Mouse (Mus musculus): ENCODE data around the gene Map3k9. TPM values are rescaled to one million over a fixed set of nuclear protein-coding genes. Genes with fewer than 3 reads are reported as not detected.

Gene Map3k9
- total RNA-seq, 2 experiments from 2014 or later: 57.3 to 57.4 TPM

DNA sequence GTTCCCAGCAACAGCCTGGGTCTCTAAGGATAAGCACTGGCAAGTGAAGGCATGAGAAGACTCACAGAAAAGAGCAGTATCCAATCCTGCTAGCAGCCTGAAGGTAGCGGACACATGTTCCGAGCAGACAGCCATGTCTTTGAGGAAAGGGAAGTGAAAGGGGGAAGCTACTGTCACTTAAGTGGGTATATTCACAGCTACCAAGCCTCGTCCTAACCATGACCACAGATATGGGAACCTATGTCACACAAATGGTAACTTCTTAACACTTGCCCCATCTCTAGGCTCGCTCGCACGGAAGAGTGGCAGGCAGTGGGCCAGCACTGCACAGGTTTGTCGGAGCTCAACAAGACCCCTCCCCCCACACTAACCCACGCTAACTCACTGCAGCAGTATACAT, 61.3 kb downstream of the Map3k9 start:
- no peak for DNase-seq (ENCODE audit: low spot score in 2 of 2)

DNA sequence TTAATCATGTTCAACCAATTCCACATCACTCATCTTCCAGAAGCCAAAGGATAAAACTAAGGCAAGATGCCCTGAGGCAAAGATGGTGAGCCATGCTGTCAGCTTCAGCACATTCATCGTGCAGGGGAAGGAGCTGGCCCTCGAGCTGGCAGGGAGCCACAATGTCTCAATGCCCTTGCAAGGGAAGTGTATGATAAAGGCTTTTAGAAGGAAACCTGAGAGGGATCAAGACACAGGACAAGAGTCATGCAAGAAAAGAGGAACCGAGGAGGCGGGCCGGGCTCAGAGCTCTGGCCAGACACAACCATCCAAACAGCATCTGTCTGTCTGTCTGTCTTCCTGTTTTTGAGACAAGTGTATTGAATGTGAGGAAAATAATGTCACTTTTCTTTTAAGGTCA, 61.8 kb downstream of the Map3k9 start:
- no peak for DNase-seq (ENCODE audit: low spot score in 2 of 2)

DNA sequence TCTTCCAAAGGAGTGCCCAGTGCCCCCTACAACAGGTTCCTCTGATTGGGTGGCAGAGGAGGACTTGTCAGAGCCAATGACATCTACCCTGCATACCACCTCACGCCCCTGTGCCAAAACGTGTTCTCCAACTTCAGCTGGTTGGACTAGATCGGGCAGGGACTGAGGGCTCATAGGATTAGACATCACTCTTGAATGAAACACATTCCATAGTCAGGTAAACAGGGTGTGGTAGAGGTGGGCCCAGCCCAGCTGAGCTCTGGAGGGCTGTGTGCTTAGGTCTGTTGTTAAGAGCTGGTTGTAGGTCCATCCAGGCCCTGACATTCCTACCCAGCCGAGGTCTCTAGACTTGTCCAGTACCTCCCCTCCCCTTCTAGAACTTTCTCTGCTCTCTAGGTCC, 68.4 kb downstream of the Map3k9 start:
- DNase-seq (ENCODE audit: low spot score in 2 of 2): no peak

DNA sequence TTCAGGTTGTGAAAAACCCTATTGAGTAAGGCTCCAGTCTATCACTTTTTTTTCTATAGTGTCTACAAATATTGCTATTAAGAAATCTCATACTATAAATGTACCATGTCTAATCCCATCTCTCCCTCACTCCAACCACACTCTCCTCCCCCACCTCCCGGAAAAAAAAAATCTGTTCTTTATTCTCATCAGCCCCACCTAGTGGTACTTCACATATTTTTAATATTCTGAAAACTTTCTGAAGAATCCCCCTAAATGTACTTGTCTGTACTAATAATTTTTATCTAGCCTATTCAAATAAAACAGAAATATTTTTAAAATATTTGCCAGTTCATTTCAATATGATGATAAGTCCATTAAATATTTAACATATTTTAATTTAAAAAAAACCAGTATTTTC, 78.1 kb downstream of the Map3k9 start:
- no peak for DNase-seq (ENCODE audit: low spot score in 2 of 2)

DNA sequence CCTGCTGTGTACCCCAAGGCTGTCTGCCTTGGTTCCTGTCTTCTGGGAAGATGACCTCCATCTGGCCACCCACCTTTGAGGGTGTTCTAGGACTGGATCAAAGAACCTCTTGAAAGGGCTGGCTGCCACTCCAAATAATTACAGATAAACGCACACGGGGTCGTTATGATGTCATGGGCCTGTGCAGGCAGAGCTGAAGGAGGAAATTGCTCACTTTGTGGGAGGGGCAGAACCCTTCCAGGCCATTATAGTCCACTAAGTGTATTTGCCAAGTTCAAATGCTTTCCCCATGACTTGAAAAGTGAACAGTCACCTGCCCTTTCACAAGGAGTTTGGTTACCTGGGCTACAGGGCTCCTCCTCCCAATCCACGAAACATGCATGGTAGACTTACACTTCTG, 83.0 kb downstream of the Map3k9 start:
- no peak for DNase-seq (ENCODE audit: low spot score in 2 of 2)

DNA sequence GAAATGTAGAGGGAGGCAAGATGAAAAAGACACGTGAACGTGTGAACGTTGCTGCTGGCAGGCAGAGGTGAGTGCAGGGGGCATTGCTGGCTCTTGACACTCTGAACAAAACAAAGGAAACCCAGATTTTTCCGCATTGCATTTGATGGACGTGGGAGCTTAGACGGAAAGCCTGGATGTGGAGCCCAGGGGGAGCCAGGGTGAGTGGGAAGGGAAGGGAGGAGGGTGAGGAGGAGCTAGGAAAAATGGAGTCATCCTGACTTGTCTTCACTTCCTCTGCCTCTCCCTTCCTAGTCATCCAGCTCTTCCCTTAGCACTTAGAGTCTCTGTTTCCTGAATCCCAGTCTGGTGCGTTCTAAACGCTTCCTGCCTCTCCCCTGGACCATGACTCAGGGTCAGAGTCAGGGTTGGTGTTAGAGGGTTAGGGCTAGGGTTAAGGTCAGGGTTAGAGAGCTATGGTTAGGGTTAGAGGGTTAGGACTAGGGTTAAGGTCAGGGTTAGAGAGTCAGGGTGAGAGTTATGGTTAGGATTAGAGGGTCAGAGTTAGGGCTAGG, 89.7 kb downstream of the Map3k9 start:
- DNase-seq (ENCODE audit: low spot score in 2 of 2): no peak

DNA sequence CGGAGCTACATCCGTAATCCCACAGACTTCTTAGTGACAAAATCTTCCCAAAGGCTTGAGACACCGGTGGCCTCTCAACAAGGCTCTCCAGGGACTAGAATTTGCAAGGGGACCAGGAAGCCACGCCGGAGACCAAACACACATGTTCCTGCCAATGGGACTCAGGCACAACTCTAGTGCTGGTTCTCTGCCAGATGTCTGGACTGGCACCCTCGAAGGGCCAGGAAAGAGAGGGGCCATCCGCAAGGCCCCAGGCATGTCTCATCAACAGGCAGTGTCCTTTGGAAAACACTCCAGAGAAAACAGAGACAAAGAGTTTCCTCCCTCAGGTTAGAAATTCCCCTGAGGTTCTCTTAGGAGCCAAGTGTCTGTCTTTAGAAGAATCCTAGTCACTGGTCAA, 90.2 kb downstream of the Map3k9 start:
- no peak for DNase-seq (ENCODE audit: low spot score in 2 of 2)

DNA sequence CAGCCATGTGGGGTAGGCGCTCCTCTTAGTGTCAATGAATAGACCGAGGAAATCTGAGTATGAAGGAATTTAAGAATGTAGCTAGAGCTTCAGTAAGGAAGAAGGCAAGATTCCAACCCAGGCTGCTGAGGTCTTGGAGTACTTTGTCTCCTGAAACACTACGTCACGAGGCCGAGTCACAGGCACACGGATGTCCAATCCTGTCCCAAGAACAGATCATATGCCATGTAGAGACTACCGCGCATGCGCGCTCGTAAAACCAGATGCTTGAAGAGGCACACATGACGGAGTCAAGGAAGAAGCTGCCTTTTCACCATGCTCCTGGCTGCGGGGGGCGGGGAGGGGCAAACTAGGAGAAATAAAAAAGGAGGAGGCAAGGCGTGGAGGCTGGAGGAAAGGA, 90.9 kb downstream of the Map3k9 start:
- DNase-seq (ENCODE audit: low spot score in 2 of 2): no peak

DNA sequence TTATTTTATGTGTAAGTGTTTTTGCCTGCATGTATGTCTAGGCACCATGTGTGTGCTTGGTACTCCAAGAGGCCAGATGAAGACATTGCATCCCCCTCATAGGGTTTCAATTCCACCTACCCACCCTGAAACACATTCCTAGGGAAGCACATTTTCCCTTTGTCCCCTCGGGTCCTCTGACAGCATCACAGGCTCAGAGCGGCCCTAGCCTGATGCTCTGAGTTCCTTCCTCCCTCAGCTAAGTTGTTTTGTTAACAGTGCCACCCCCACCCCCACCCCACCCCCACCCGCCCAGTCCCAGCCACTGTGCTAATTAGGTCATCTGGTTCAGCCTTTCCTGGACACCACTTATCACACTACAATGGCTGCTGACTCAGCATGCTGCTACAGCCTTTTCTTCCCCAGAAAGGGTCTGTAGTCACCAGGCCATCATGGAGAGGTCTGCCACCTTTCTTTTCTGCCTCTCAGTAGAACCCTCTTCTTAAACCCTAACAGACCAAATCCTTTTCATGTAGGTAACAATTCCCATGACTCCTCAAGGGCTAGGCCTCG, 91.4 kb downstream of the Map3k9 start:
- DNase-seq (ENCODE audit: low spot score in 2 of 2): no peak

DNA sequence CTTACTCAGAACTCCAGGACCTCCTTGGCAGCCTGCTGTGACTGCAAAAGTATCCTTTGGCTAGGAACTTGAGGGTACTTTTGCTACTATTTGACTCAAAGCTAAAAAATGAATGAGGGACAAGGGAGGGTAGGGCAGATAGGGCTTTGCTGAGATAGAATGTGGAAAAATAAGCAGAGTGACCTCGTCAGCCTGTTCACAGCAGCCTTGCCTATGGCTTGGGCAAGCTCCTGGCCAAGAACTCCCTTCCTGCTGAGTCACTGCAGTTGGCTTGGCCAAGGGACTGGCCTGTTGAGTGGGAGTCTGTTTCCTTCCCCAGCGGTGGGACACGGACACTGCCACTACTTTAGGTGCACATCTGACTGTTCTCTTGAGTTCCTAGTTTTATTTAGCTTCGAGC, 92.4 kb downstream of the Map3k9 start:
- DNase-seq (ENCODE audit: low spot score in 2 of 2): no peak

DNA sequence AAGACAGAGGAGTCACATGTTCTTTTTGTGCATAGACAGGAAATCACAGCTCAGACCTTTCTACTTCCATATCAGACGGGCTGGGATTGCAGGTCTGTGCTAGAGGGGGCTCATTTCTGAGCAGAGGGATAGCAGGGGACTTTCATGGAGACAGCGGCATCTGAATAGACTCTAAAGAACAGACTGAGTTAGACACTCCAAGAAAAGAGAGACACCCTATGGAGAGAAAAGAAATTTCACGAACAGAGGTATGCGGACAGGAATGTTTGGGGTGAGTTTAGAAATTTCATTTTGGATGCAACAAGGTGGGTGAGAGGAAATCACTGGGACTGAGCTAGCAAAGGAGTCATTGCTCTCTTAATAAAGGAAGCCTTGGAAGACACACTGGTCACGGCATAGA, 93.1 kb downstream of the Map3k9 start:
- DNase-seq (ENCODE audit: low spot score in 2 of 2): no peak

DNA sequence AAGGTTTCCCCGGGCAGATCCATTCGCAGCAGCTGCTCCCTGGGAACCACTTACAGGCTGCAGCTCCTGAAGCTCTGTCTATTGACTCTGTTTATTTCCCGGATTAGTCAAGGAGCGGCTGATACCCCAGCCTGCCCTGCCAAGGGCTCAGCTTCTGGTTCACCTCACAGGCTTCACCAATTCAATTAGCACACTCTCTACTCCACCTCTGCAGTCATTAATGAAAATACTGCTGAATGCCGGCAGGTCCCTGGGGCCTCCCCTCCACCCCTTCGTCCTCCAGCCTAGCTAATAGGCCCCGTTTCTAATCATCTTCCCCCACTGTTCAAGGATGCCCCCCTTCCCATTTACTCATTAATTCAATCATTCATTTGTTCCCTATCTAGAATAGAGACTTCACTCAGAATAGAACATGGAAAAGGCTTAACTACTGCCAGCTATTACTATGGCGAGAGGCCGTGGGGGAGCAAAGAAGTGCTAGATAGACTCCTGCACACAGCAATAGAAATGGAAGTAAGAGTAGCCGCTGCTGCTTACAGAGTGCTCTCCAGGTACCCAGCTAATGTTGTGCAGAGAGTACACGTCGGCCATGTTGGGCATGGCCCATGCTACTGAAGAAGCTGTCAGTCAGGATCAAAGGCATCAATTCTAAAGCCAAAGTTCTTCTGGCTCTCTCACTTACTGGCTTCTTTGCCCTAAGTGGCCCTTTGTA, 94.4 kb downstream of the Map3k9 start:
- no peak for DNase-seq (ENCODE audit: low spot score in 2 of 2)

DNA sequence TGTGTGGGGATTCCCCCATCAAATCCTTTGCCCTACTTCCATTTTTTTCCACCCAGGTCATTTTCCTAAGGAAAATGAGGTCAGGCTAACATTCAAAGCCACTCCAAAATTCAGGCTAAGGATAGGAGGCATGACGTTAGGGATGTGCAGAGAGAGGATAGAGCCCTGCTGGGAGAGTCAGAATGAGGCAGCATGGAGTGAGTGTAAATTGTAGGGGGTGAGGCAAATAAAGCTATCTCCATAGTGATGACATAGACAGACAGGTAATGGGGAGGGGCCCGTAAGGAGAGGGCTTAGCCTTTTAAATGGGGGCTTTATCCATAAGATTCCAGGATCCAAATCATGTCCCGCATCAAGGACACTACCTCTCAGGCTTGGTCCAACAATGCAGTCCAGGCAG, 95.0 kb downstream of the Map3k9 start:
- DNase-seq (ENCODE audit: low spot score in 2 of 2): no peak

DNA sequence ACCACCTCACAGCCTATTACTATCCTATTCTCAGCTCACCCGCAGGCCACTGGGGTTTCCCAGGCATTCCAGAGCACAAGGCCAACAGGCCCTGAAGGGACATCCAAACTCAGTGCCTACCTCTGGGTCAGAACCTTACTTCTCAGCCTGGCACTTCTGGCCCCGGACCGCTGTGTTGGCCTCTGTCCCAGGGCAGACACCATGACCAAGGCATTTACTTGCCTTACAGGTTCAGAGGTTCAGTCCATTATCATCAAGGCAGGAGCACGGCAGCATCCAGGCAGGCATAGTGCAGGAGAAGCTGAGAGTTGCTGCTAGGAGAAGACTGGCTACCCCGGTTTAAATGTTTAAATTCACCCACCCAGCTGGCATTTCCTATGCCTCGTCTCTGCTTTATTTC, 96.9 kb downstream of the Map3k9 start:
- no peak for DNase-seq (ENCODE audit: low spot score in 2 of 2)

DNA sequence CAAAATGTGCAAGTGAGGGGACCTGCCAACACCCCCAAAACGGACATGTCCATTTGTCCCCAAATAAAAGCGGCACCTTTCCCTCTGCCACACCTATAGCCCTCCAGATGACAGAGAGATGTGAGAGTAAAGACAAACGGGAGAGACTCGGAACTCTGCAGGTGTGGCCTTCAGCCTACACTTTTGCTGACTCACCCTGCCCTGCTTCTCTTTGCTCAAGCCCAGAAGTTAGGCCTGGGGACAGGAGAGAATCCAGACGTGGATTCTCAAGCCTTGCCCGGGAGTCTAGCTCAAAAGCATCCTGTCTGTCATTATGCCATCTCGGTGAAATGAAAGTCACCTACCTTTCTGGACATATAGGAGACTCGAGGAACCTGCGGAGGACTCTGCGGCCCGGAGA, 97.6 kb downstream of the Map3k9 start:
- no peak for DNase-seq (ENCODE audit: low spot score in 2 of 2)

DNA sequence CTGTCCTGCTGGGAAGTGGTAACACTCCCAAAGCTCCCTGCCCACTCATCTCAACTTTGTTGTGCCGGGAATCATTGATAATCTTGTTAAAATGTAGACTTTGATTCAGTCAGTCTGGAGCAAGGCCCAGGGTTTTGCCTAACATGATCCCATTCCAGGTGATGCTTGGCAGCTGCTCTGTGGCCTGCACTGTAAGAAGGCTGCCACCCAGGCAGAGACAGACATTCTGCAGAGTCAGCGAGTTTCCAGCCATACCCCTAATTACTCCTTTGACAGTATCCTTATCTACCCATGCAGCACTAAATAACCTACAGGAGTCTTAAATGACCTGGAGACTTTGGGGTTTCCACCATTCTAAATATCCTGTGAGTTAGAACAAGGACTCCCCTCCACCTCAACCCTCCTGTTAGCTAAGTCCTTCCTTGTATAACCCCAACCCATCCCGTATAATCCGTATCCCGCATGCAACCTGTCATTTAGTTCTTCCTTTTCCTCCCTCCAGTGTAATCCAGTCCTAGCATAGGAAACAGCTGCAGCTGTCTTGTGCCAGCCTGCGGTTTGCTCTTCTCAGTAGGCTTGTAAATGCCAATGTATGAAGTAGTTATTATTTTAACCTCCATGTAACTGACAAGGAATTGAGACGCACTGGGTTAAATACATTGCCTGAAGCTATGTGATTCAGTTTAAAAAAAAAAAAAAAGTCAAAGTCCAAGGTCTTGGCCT, 101.0 kb downstream of the Map3k9 start:
- DNase-seq (ENCODE audit: low spot score in 2 of 2): no peak

DNA sequence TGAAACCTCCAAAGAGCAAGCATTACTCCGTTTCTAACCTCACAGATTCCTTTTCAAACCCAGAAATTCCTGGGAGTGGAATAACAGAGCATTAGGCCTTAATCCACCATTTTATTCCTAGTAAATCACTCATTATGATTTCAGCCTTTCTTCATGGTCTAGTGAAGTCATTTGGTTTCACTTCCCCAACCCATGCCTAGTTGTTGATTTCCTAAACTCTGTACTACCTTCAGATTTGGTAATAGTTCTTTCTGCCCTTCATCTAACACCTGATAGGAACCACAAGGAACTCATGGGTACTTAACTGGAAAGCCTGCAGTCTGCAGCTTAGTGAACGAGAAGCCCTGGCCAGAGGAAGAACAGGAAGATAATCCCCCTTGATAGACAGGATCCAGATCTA, 105.4 kb downstream of the Map3k9 start:
- DNase-seq (ENCODE audit: low spot score in 2 of 2): no peak

Other genes with a start within 250 kb of the Map3k9 start
- gene Gm20498, start 248.3 kb downstream of the Map3k9 start, total RNA-seq (2021): 10 to 100 TPM; 36.7 to 53.7 TPM
- gene Synj2bp, start 248.3 kb downstream of the Map3k9 start, total RNA-seq (2021): 10 to 100 TPM; 34.8 to 37.7 TPM
- gene Adam21, start 212.7 kb downstream of the Map3k9 start, total RNA-seq (2021): under 1 TPM; 0.21 to 0.51 TPM
- 10 to 100 TPM; 28.7 to 29.2 TPM for gene Med6, start 186.2 kb downstream of the Map3k9 start, total RNA-seq (2021)
- 10 to 100 TPM; 49.1 to 52.8 TPM for gene Ttc9, start 149.9 kb downstream of the Map3k9 start, total RNA-seq (2021)
- gene Pcnx, start 78.8 kb upstream of the Map3k9 start, total RNA-seq (2021): 10 to 100 TPM; 80.1 to 90.0 TPM

Measured in left cerebral cortex, adult 18-20 months (tissue).